Mouse (Mus musculus): ENCODE data around the gene RPS10-NUDT3. TPM values are rescaled to one million over a fixed set of nuclear protein-coding genes. Genes with fewer than 3 reads are reported as not detected.

RPS10-NUDT3 gene
- total and polyA plus RNA-seq, 2 experiments: not detected

DNA sequence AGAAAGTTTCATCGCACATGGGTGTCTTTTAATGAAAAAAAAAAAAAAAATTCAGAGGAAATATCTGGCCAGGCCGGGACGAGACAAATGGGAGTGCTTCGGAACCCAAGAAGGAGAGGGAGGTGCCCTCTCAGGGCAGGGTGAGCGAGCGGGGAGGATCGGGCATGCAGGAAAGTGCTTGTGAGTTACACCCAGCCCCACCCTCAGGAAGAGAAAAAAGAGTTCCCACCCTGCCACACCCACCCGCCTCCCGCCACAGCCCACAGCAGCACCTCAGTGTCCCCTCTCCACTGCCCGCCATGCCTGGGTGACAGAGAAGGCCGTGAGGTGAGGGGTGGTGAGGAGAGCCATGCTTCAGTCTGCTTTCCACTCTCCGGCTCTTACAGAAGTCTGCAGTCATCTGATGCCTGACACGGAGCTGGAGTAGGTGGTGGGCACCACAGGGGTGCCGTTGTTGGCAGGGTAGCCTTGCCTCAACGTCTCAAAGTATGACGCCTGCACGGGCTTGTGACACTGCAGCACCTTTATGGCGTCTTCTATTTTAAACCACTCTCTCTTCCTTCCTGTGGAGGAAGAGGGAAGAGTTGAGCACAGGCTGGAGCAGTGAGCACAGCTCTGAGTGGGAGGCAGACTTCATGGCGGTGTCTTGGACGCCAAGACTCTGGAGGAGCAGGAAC is 54.5 kb downstream of the RPS10-NUDT3 start:
- no peaks in the 10 kb centered on the region for H3K27me3 ChIP-seq (ENCODE audit: control insufficient read depth, insufficient read depth, low read length)
- no peak overlapping the region for H3K27ac ChIP-seq (replicated peaks; ENCODE audit: insufficient read depth, low read depth, low read length)
- WGBS: 93% methylated on average over 20 of the region's 20 CpGs
- peaks cover 9% of the 10 kb centered on the region; the same call in 1 of the 2 replicates for H3K36me3 ChIP-seq (ENCODE audit: control insufficient read depth, insufficient read depth, low read length)
- H3K9ac ChIP-seq (ENCODE audit: low read depth, low read length): no peak overlapping the region
- no peaks in the 10 kb centered on the region for H3K79me2 ChIP-seq (ENCODE audit: control insufficient read depth, insufficient read depth, low read length)
- DNase-seq (ENCODE audit: extremely low read depth, low read depth, low spot score): no peak
- no peak overlapping the region for H3K4me3 ChIP-seq (ENCODE audit: insufficient read depth, low read depth, low read length)
- no peaks in the 10 kb centered on the region for H3K4me1 ChIP-seq (ENCODE audit: control insufficient read depth, insufficient read depth, low read length)
- TF ChIP-seq CTCF (IDR thresholded peaks at IDR 0.05; ENCODE audit: low read depth, low read length): no peak
- no peak for TF ChIP-seq POLR2A (IDR thresholded peaks at IDR 0.05; ENCODE audit: extremely low read depth, insufficient read depth, low read length)

GRCm38 (mm10) chr17:27579816-27580215 is 55.2 kb downstream of the RPS10-NUDT3 start:
- no peak overlapping the region for H3K4me3 ChIP-seq (ENCODE audit: insufficient read depth, low read depth, low read length)
- no peak overlapping the region for H3K9ac ChIP-seq (ENCODE audit: low read depth, low read length)
- no peak for TF ChIP-seq POLR2A (IDR thresholded peaks at IDR 0.05; ENCODE audit: extremely low read depth, insufficient read depth, low read length)
- no peak for TF ChIP-seq CTCF (IDR thresholded peaks at IDR 0.05; ENCODE audit: low read depth, low read length)
- no peak for DNase-seq (ENCODE audit: extremely low read depth, low read depth, low spot score)
- H3K4me1 ChIP-seq (ENCODE audit: control insufficient read depth, insufficient read depth, low read length): no peaks in the 10 kb centered on the region
- WGBS: 95% methylated on average over 8 of the region's 8 CpGs
- peaks cover 9% of the 10 kb centered on the region; the same call in 1 of the 2 replicates for H3K36me3 ChIP-seq (ENCODE audit: control insufficient read depth, insufficient read depth, low read length)
- H3K27me3 ChIP-seq (ENCODE audit: control insufficient read depth, insufficient read depth, low read length): no peaks in the 10 kb centered on the region
- H3K27ac ChIP-seq (replicated peaks; ENCODE audit: insufficient read depth, low read depth, low read length): no peak overlapping the region
- H3K79me2 ChIP-seq (ENCODE audit: control insufficient read depth, insufficient read depth, low read length): no peaks in the 10 kb centered on the region

DNA sequence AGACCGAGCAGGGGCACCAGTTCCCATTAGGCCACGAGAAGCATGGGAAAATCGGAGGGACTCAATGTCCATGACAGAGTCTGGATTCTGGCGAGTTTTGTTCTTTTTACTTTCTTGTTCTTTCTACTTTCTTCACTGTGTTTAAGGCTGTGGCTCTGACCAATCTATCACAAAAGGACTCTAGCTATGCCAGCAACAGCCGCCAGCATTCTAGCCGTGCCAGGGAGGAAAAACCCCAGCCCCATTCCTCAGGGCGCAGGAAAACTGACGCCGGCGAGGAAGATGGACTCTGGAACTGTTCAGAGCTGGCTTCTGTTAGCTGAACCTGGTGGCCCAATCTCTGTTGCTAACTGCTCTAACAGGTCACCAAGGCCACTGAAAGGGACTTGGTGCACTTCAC is 56.5 kb downstream of the RPS10-NUDT3 start:
- TF ChIP-seq CTCF (IDR thresholded peaks at IDR 0.05; ENCODE audit: low read depth, low read length) (no peak), POLR2A (IDR thresholded peaks at IDR 0.05; ENCODE audit: extremely low read depth, insufficient read depth, low read length) (no peak)
- 78% methylated on average over 10 of the region's 10 CpGs for WGBS
- no peaks in the 10 kb centered on the region for H3K27me3 ChIP-seq (ENCODE audit: control insufficient read depth, insufficient read depth, low read length)
- no peak overlapping the region for H3K27ac ChIP-seq (replicated peaks; ENCODE audit: insufficient read depth, low read depth, low read length)
- no peaks in the 10 kb centered on the region for H3K4me1 ChIP-seq (ENCODE audit: control insufficient read depth, insufficient read depth, low read length)
- no peaks in the 10 kb centered on the region for H3K79me2 ChIP-seq (ENCODE audit: control insufficient read depth, insufficient read depth, low read length)
- peaks cover 9% of the 10 kb centered on the region; the same call in 1 of the 2 replicates for H3K36me3 ChIP-seq (ENCODE audit: control insufficient read depth, insufficient read depth, low read length)
- H3K4me3 ChIP-seq (ENCODE audit: insufficient read depth, low read depth, low read length): no peak overlapping the region
- H3K9ac ChIP-seq (ENCODE audit: low read depth, low read length): no peak overlapping the region
- DNase-seq (ENCODE audit: extremely low read depth, low read depth, low spot score): peak; percentile 81

DNA sequence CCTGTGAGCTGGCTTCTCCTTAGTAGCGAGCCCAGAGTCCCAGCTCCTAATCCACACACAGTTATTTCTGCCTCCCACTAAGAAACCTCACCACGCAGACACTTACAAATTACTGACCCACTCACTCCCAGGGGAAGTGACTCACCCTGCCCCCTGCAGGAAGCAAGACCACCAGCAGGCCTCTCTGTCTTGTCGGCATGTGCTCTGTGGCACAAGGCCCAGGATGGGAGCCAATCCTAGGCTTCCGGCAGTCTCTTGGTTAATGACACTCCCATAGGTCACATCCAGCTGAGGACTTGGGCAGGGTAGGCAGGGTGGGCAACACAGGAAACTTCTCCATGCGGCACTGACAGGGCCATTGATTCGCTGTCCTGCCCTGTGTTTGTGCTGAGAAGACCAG is 57.6 kb downstream of the RPS10-NUDT3 start:
- no peak overlapping the region for H3K9ac ChIP-seq (ENCODE audit: low read depth, low read length)
- H3K36me3 ChIP-seq (ENCODE audit: control insufficient read depth, insufficient read depth, low read length): peaks cover 9% of the 10 kb centered on the region; the same call in 1 of the 2 replicates
- no peaks in the 10 kb centered on the region for H3K4me1 ChIP-seq (ENCODE audit: control insufficient read depth, insufficient read depth, low read length)
- TF ChIP-seq POLR2A (IDR thresholded peaks at IDR 0.05; ENCODE audit: extremely low read depth, insufficient read depth, low read length) (no peak), CTCF (IDR thresholded peaks at IDR 0.05; ENCODE audit: low read depth, low read length) (no peak)
- 80% methylated on average over 6 of the region's 6 CpGs for WGBS
- H3K27me3 ChIP-seq (ENCODE audit: control insufficient read depth, insufficient read depth, low read length): no peaks in the 10 kb centered on the region
- no peak overlapping the region for H3K27ac ChIP-seq (replicated peaks; ENCODE audit: insufficient read depth, low read depth, low read length)
- no peak overlapping the region for H3K4me3 ChIP-seq (ENCODE audit: insufficient read depth, low read depth, low read length)
- no peak for DNase-seq (ENCODE audit: extremely low read depth, low read depth, low spot score)
- no peaks in the 10 kb centered on the region for H3K79me2 ChIP-seq (ENCODE audit: control insufficient read depth, insufficient read depth, low read length)

DNA sequence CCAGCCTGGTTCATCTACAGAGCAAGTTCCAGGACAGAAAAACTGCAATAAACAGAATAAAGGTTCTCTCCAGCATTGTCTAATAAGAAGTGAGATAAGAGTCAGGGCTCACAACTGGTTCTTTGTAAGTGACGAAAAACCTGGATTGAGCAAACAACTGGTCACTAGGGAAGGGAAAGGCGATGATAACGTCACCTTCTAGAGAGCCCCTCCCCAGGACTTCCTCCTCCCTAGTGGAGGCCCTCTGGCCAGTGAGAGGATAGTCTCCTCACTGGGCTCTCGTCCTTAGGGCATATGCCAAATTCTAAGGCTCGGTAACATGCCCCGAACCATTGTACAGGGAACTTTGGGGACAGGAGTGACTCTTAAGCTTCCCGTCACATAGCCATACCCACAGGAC is 59.0 kb downstream of the RPS10-NUDT3 start:
- H3K27me3 ChIP-seq (ENCODE audit: control insufficient read depth, insufficient read depth, low read length): no peaks in the 10 kb centered on the region
- DNase-seq (ENCODE audit: extremely low read depth, low read depth, low spot score): no peak
- 88% methylated on average over 7 of the region's 7 CpGs for WGBS
- peaks cover 8% of the 10 kb centered on the region; the same call in 1 of the 2 replicates for H3K36me3 ChIP-seq (ENCODE audit: control insufficient read depth, insufficient read depth, low read length)
- peaks cover 2% of the 10 kb centered on the region; the same call in 1 of the 2 replicates for H3K4me1 ChIP-seq (ENCODE audit: control insufficient read depth, insufficient read depth, low read length)
- no peak overlapping the region for H3K4me3 ChIP-seq (ENCODE audit: insufficient read depth, low read depth, low read length)
- TF ChIP-seq CTCF (IDR thresholded peaks at IDR 0.05; ENCODE audit: low read depth, low read length) (no peak), POLR2A (IDR thresholded peaks at IDR 0.05; ENCODE audit: extremely low read depth, insufficient read depth, low read length) (no peak)
- H3K9ac ChIP-seq (ENCODE audit: low read depth, low read length): no peak overlapping the region
- H3K79me2 ChIP-seq (ENCODE audit: control insufficient read depth, insufficient read depth, low read length): no peaks in the 10 kb centered on the region
- no peak overlapping the region for H3K27ac ChIP-seq (replicated peaks; ENCODE audit: insufficient read depth, low read depth, low read length)

DNA sequence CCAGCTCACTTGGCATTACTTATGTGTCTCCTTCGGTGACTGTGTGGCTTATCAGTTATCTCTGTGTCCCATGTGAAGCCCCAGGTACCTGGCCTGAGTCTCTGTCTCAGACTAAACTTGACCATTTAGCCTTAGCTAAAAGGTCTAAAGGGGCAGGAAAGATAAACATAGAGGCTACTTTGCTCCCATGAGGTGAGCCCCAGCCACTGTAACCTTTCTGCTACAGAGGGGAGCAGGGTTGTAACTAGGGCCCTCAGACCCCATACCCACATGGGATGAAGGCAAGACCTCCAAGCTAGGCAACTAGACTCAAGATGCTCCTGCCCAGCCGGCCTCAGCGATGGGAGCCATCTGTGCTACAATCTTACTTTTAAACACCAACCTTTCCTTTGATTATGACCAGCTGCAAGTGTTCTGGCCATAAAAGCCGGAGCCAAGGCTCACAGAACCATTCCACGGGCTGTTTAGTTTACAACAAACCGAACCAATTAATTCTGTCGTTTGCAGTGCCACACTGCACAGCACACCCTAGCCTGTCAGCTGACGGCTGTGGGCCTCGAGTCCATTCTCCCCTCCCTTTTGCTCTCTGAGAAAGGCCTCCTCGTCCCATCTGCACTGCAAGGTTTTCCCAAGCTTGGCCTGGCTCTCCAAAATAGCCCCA is 59.8 kb downstream of the RPS10-NUDT3 start:
- Histone ChIP-seq H3K79me2 (ENCODE audit: control insufficient read depth, insufficient read depth, low read length) (no peaks in the 10 kb centered on the region), H3K36me3 (ENCODE audit: control insufficient read depth, insufficient read depth, low read length) (peaks cover 5% of the 10 kb centered on the region; the same call in 1 of the 2 replicates), H3K27me3 (ENCODE audit: control insufficient read depth, insufficient read depth, low read length) (no peaks in the 10 kb centered on the region), H3K27ac (replicated peaks; ENCODE audit: insufficient read depth, low read depth, low read length) (no peak overlapping the region), H3K4me1 (ENCODE audit: control insufficient read depth, insufficient read depth, low read length) (peaks cover 2% of the 10 kb centered on the region; the same call in 1 of the 2 replicates), H3K4me3 (ENCODE audit: insufficient read depth, low read depth, low read length) (no peak overlapping the region), H3K9ac (ENCODE audit: low read depth, low read length) (no peak overlapping the region)
- DNase-seq (ENCODE audit: extremely low read depth, low read depth, low spot score): no peak
- 80% methylated on average over 10 of the region's 10 CpGs for WGBS
- TF ChIP-seq CTCF (IDR thresholded peaks at IDR 0.05; ENCODE audit: low read depth, low read length): no peak
- no peak for TF ChIP-seq POLR2A (IDR thresholded peaks at IDR 0.05; ENCODE audit: extremely low read depth, insufficient read depth, low read length)
